Mouse (Mus musculus) bone marrow, adult 2 months (tissue): ENCODE measurements at regions not wholly inside any gene's neighbourhood (a gene's known extent, or its start where the extent isn't known, plus 50 kb on each side); places are given as distances from the start of the nearest gene placed in this dataset.

Experiments used
- H3K27ac ChIP-seq: fragments of 200-500 bp; 2 replicates; pipeline ENCODE4 v1.5.1; 2012; ENCODE audit warnings: low read depth, mild to moderate bottlenecking, control low read depth, inconsistent platforms, low read length; ENCODE audit not compliant: control insufficient read depth, poor library complexity, insufficient read depth
- H3K4me1 ChIP-seq: fragments of 200-500 bp; 2 replicates; pipeline ENCODE4 v1.6.1; 2011; ENCODE audit warnings: low read length; ENCODE audit not compliant: control insufficient read depth, insufficient read depth
- H3K4me3 ChIP-seq: fragments of 200-500 bp; replicated peaks from 2 replicates; pipeline ENCODE3; 2011; ENCODE audit warnings: mild to moderate bottlenecking, low read depth, low read length, control low read depth; ENCODE audit not compliant: control insufficient read depth
- CTCF ChIP-seq: fragments of 200-500 bp; IDR thresholded peaks from 2 replicates; pipeline ENCODE4 v1.5.1; 2011; ENCODE audit warnings: low read length, control low read depth; ENCODE audit not compliant: control insufficient read depth, insufficient read depth
- POLR2A ChIP-seq: fragments of 200-500 bp; IDR thresholded peaks from 2 replicates; pipeline ENCODE4 v1.6.1; 2011; ENCODE audit warnings: low read depth, mild to moderate bottlenecking, control low read depth, low read length, borderline replicate concordance; ENCODE audit not compliant: control insufficient read depth
- WGBS: fragments of 180-500 bp; shearing (Covaris S2); methylation state at CpG from one replicate; pipeline ENCODE4 v1.1.7; 2018; 5-methylcytosine and 5-hydroxymethylcytosine counted together

DNA sequence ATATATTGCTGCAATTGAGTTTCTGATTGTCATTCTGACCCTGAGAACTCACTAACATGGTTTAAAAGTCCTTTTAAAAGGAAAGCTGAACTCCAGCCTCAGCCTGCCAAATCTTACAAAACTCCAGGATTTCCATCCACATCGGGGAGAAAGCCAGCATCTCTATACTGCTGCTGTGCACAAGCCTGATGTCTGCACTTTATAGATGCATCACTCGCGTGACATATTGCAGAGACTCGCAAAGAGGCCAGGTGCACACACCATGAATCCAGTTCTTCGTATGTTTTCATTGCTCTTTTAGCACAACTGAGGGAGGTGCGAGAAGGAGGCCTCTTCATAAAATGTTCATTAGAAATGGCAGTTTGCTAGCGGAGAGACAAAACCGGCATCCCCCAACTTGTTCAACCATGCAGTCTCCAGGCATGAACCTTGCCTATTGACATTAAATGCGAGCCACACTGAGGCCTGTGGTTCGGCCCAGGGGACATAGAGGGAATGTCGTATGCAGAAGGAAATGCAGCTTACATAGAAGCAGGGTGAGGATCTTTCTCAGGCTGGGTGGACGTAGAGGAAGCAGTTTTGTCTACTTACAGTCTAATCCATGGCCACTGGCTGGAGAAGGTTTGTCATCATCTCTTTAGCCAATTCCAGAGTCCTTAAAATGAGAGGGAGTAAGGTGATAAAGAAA, 297.0 kb downstream of the Gm11361 start:
- H3K27ac ChIP-seq, result no peak overlapping the region
- TF ChIP-seq POLR2A, result no peak
- no peak for TF ChIP-seq CTCF
- 88% methylated on average over 12 of the region's 12 CpGs for WGBS
- H3K4me1 ChIP-seq, result peaks cover 3% of the 10 kb centered on the region; the same call in 1 of the 2 replicates
- no peak overlapping the region for H3K4me3 ChIP-seq

DNA sequence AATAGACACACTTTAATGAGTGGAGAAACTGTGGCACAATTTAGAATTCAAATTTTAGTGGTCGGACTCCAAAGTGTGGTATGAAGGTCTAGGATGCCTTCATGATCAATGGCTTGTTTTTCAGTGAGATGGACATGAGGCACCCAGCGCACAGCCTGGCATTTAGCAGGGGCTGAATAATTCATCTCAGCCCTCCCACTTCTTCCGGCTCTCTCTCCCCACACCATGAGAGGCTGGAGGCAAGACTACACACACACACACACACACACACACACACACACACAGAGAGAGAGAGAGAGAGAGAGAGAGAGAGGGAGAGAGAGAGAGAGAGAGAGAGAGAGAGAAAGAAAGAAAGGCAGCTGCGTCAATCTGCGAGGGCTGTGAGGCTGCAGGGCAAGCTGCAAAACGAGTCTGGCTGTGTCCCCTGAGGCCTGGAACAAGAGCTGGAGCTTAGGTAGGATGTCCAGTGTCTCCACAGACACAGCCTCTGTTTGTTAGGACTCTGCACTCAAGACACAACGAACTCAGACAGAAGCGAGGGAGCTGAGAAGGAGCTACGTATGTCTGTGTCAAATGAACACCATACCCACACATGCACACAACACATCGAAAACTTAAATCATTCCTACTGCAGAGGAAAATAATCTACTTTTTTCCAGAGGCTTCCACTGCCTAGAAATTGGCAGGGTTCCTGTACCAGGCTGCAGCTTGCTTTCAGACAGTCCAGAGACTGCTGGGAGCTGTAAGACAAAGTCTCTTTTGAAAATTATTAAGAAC, 295.8 kb downstream of the Gm11361 start:
- Histone ChIP-seq H3K4me1 (peaks cover 3% of the 10 kb centered on the region; the same call in 1 of the 2 replicates), H3K27ac (no peak overlapping the region), H3K4me3 (no peak overlapping the region)
- WGBS, result 84% methylated on average over 10 of the region's 10 CpGs
- TF ChIP-seq POLR2A (no peak), CTCF (no peak)

DNA sequence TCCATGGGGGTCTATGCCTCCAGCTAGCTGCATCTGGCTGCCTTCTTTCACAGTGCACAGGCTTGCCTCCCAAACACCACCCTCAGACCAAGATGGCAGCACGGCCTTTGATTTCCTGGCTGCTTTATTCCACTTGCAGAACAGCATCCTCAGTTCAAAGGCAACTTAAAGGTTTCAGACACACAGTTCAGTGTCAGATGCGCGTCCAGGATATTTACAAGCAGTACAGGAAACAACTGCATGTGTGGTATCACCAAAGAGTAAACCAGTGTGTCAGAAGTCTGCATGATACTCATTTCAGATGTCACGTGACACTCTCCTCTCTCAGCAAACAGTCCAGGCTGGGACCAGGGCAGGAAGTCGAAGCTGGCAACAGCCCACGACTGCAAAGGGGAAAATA, 294.2 kb downstream of the Gm11361 start:
- WGBS, result 44% methylated on average over 6 of the region's 6 CpGs
- H3K27ac ChIP-seq, result no peak overlapping the region
- no peaks in the 10 kb centered on the region; the same call in 1 of the 2 replicates for H3K4me1 ChIP-seq
- H3K4me3 ChIP-seq, result no peak overlapping the region
- TF ChIP-seq POLR2A (no peak), CTCF (no peak)

DNA sequence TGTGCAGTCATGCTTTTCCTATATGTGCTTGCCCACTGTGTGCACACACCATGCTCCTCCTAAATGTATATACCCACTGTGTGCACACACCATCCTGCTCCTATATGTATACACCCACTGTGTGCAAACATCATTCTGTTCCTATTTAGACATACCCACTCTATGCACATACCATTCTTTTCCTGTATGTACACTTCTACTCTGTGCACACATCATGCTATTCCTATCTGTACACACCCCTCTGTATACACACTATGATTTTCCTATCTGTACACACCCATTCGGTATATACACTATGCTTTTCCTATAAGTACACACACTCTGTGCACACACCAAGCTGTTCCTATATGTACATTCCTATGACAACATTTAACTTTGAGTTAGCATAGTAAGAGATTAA, 288.5 kb downstream of the Gm11361 start:
- WGBS, result 93% methylated on average over 1 of the region's 1 CpGs

DNA sequence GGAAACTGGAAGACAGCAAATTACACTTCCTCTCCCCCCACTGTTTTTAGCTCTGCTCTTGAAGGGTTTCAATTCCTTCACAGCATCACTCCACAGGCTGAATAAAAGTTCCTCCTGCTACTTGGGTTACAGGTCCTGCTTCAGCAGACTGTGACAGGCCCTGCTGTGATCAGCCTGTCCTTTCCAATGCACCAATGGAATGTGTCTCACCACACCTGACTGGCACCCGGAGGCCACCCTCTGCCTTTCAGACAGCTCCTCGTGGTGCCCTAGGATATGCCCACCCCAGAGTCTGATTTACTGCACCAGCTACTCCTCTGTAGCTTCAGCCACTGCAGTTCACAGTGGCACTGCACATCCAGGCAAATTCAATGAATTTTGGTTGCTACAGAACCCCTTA, 288.0 kb downstream of the Gm11361 start:
- WGBS, result 63% methylated on average over 2 of the region's 2 CpGs
- H3K27ac ChIP-seq, result no peak overlapping the region
- TF ChIP-seq POLR2A (no peak), CTCF (no peak)
- no peak overlapping the region for H3K4me3 ChIP-seq
- H3K4me1 ChIP-seq, result no peaks in the 10 kb centered on the region; the same call in 1 of the 2 replicates

More for the DNA sequence above, 288.5 kb downstream of the Gm11361 start:
- H3K27ac ChIP-seq, result no peak overlapping the region
- H3K4me3 ChIP-seq, result no peak overlapping the region
- H3K4me1 ChIP-seq, result no peaks in the 10 kb centered on the region; the same call in 1 of the 2 replicates
- no peak for TF ChIP-seq CTCF
- TF ChIP-seq POLR2A, result no peak

DNA sequence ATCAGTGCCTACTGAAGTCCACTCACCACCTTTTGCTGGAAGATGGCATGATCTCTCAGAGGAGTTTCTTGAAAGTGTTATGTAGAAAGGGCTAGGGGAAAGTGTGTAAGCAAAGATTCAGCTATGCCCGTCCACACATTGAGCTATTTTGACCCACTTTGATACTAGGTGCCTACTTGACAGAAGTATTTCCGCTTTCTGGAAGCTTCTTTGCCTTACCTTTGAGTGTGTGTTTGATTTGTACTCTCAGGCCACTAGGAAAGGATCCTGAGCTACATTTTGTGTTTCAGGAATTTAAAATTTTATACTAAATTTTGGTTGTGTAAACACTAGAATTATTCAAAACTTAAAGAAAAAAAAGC, 287.5 kb downstream of the Gm11361 start:
- Histone ChIP-seq H3K4me3 (no peak overlapping the region), H3K27ac (no peak overlapping the region), H3K4me1 (no peaks in the 10 kb centered on the region; the same call in 1 of the 2 replicates)
- TF ChIP-seq CTCF (no peak), POLR2A (no peak)
- 84% methylated on average over 2 of the region's 2 CpGs for WGBS

DNA sequence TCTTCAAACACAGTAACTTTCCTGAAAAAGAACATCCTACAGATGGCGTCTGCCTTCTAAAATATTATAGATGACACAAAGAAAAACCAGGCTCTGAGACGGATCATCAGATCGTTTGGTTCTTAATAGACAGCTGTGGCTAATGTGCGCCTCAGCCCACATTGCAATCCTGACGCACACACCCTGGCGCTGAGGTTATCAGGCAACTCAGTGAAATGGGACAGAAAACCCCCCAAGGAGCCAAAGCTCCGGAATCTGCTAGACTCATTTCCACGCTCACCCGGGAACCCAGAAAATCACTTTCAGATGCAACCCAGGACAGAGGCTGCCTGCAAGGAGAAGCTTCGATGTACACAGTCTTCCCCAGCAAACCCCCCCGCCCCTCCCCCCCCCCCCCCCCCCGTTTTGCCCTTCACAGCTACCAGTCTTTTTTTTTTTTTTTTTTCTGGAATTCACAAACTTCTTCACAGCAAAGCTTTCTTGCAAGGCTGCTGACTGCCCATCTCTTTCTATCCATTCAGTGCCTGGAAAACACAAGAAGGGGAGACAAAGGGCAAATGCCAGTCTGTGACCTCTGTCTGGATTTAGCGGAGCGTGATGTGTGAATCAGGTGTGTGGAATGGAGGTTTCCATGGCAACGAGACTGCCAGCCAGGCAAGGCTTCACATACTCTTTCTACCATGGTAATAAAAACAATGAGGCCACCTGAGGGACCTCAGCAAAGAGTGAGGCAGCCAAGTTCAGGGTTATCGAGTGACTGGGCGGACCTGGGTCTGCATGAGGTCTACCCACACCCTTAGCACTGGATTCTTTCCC, 286.9 kb downstream of the Gm11361 start:
- Histone ChIP-seq H3K4me1 (no peaks in the 10 kb centered on the region; the same call in 1 of the 2 replicates), H3K4me3 (no peak overlapping the region), H3K27ac (no peak overlapping the region)
- WGBS, result 87% methylated on average over 15 of the region's 17 CpGs
- TF ChIP-seq POLR2A (no peak), CTCF (no peak)

DNA sequence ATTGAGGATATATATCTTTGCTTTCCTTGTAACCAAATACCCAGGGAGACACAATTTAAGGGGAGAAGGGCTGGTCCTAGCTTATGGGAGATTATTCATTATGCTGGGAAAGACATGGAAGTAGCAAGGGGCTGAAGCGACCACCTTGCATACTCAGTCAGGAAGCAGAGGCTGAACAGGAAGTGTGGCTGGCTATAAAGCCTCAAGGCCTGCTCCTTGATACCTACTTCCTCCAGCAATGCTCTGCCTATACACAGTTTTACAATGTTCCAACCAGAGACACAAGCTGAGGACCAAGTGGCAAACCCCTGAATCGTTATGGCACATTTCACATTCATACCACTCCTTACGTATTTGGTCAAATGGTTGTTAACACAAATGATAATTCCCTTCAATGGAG, 284.3 kb downstream of the Gm11361 start:
- TF ChIP-seq POLR2A (no peak), CTCF (no peak)
- Histone ChIP-seq H3K4me1 (no peaks in the 10 kb centered on the region; the same call in 1 of the 2 replicates), H3K4me3 (no peak overlapping the region), H3K27ac (no peak overlapping the region)
- 42% methylated on average over 3 of the region's 3 CpGs for WGBS
